Mouse (Mus musculus): Measurements from ENCODE around the gene Gm10260. TPM values are rescaled to one million over a fixed set of nuclear protein-coding genes. Genes with fewer than 3 reads are reported as not detected.

Gene Gm10260
- total RNA-seq, 2 experiments from 2014 or later = 15.1 to 21.2 TPM

GRCm38 (mm10) chr13:97769205-97769604, 8.8 kb upstream of the Gm10260 start:
- ATAC-seq (ENCODE audit: poor library complexity, severe bottlenecking) = no peak

GRCm38 (mm10) chr13:97768803-97769202, 8.4 kb upstream of the Gm10260 start:
- no peak for ATAC-seq (ENCODE audit: poor library complexity, severe bottlenecking)

GRCm38 (mm10) chr13:97768046-97768682, 7.7 kb upstream of the Gm10260 start:
- no peak for ATAC-seq (ENCODE audit: poor library complexity, severe bottlenecking)

GRCm38 (mm10) chr13:97766600-97766999, 6.2 kb upstream of the Gm10260 start:
- ATAC-seq (ENCODE audit: poor library complexity, severe bottlenecking) = no peak

GRCm38 (mm10) chr13:97765913-97766312, 5.5 kb upstream of the Gm10260 start:
- no peak for ATAC-seq (ENCODE audit: poor library complexity, severe bottlenecking)

- no peak for ATAC-seq (ENCODE audit: poor library complexity, severe bottlenecking)
Observed at GRCm38 (mm10) chr13:97764067-97764466, 3.6 kb upstream of the Gm10260 start.

GRCm38 (mm10) chr13:97763436-97763835, 3.0 kb upstream of the Gm10260 start:
- ATAC-seq (ENCODE audit: poor library complexity, severe bottlenecking) = no peak

- no peak for ATAC-seq (ENCODE audit: poor library complexity, severe bottlenecking)
Observed at GRCm38 (mm10) chr13:97762121-97762520, 1.7 kb upstream of the Gm10260 start.

- no peak for ATAC-seq (ENCODE audit: poor library complexity, severe bottlenecking)
Observed at GRCm38 (mm10) chr13:97757033-97757432, 3.4 kb downstream of the Gm10260 start.

- no peak for ATAC-seq (ENCODE audit: poor library complexity, severe bottlenecking)
Observed at GRCm38 (mm10) chr13:97756091-97756490, 4.3 kb downstream of the Gm10260 start.

- no peak for ATAC-seq (ENCODE audit: poor library complexity, severe bottlenecking)
Observed at GRCm38 (mm10) chr13:97750851-97751381, 9.5 kb downstream of the Gm10260 start.

GRCm38 (mm10) chr13:97747037-97747860, 13.2 kb downstream of the Gm10260 start:
- no peak for ATAC-seq (ENCODE audit: poor library complexity, severe bottlenecking)

GRCm38 (mm10) chr13:97744669-97745068, 15.8 kb downstream of the Gm10260 start:
- no peak for ATAC-seq (ENCODE audit: poor library complexity, severe bottlenecking)

GRCm38 (mm10) chr13:97744036-97744435, 16.4 kb downstream of the Gm10260 start:
- ATAC-seq (ENCODE audit: poor library complexity, severe bottlenecking) = no peak

GRCm38 (mm10) chr13:97743229-97743988, 17.0 kb downstream of the Gm10260 start:
- ATAC-seq (ENCODE audit: poor library complexity, severe bottlenecking) = 0 out of 2 replicates have a peak, but pooled peaks have one; percentile 47

GRCm38 (mm10) chr13:97735931-97736330, 24.5 kb downstream of the Gm10260 start:
- ATAC-seq (ENCODE audit: poor library complexity, severe bottlenecking) = no peak

GRCm38 (mm10) chr13:97734760-97735159, 25.7 kb downstream of the Gm10260 start:
- ATAC-seq (ENCODE audit: poor library complexity, severe bottlenecking) = no peak

GRCm38 (mm10) chr13:97725160-97725825, 35.1 kb downstream of the Gm10260 start:
- no peak for ATAC-seq (ENCODE audit: poor library complexity, severe bottlenecking)

- no peak for ATAC-seq (ENCODE audit: poor library complexity, severe bottlenecking)
Observed at GRCm38 (mm10) chr13:97724551-97724950, 35.9 kb downstream of the Gm10260 start.

- no peak for ATAC-seq (ENCODE audit: poor library complexity, severe bottlenecking)
Observed at GRCm38 (mm10) chr13:97712506-97713275, 47.7 kb downstream of the Gm10260 start.

Data from megakaryocyte, adult 5-6 weeks (primary cell).